Mouse (Mus musculus) layer of hippocampus, postnatal 25 days (tissue): ENCODE data around the gene Hist2h3b. TPM values are rescaled to one million over a fixed set of nuclear protein-coding genes. Genes with fewer than 3 reads are reported as not detected.

Experiments
- DNase-seq, 2 experiments: peaks; one replicate each; pipeline ENCODE4 v3.0.0; 2022; ENCODE audit warnings: mixed read lengths in 2 of 2, low spot score in 1 of 2; ENCODE audit errors: extremely low spot score in 1 of 2
- microRNA-seq, 2 experiments: library from miRNA; unstranded; fragments of <30 nt; microRNA quantifications; one replicate each; pipeline ENCODE4 v1.2.0; 2021
- total RNA-seq, 2 experiments: library from RNA; stranded (reverse); gene quantifications; 2 replicates each; pipeline ENCODE4 v1.2.3; 2021

The Hist2h3b gene
- total RNA-seq, 2 experiments from 2014 or later = 41.9 to 53.6 TPM

GRCm38 (mm10) chr3:96293368-96293767 is 24.9 kb downstream of the Hist2h3b start:
- no peak for DNase-seq

DNA sequence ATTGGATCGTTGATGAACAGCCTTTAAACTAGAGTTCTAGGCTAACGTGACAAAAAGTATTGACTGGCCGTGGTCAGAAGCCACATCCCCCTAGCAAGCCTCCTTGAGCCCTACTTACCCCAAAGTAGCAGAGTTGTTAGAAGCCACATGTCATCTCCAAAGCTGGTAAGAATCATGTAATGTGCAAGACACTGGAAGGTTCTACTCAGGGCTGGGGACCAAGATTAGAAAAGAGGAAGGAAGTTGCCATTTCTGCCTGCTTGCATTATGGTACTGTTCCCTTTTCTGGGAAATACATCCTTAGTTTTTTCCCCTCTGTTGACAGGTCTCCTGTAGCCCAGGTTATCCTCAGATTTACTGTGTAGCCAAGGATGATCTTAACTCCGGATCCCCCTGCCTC is 25.3 kb downstream of the Hist2h3b start, which contains the start of gene Fcgr1:
Fcgr1 (minus strand) TSS at position 183 of the 400 bp plus-strand sequence.
- DNase-seq = no peak

- DNase-seq = no peak
These were observed 29.9 kb downstream of the Hist2h3b start for GRCm38 (mm10) chr3:96298360-96298759.

DNA sequence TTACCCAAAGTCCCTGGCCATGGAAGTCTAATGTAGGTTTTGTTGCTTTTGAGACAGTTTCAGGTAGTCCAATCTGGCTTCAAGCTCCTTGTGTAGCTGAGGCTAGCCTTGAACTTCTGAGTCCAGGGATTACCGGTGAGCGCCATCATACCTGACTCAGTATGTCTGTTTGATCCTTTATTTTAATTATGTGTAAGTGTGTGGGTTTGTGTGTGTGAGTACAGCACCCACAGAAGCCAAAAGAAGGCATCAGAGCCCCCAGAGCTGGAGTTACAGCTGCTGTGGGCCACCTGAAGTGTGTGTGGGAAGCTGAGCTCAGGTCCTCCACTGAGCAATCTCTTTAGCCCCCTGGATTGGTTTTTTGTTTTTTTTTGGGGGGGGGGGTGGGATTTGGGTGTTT is 31.1 kb downstream of the Hist2h3b start:
- DNase-seq = no peak

DNA sequence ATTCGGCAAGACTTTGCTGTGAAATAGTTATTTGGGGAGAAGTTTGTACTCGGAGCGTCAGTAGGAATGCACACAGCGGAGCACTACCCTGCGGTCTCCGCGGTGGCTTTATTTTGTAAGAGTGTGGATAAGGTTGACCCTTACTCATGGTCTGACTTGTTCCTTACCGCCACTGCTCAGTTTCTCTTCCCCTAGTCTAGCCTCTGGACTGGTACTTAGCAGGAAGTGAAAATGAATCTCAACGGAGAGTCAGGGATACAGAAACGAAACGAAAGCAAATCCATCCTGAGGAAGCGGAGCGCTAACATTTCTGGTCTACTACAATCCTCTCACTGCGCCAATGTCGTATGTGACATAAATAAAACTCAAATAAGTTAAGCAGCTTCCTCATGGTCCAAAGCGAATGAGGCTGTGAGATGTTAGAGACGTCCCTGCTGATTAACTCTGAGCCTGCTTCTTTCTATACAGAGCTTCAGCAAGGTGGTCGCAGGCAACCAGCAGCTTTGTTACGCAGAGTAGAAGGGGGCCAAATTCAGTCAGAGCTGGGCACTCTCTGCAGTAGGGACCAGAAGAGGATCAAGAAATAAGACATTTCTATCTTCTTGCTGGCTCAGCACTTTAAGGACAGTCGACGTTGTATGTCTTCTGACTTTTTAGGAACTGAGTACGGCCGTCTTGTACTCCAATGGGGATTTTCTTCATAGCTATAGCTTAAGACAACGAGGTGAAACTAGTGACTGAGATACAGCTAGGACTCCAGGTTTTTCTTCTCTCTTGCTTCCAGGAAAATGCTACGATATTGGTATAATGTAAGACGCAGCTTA is 32.5 kb downstream of the Hist2h3b start:
- no peak for DNase-seq

GRCm38 (mm10) chr3:96302076-96302475 is 33.6 kb downstream of the Hist2h3b start:
- DNase-seq = no peak

- no peak for DNase-seq
These were observed 38.1 kb downstream of the Hist2h3b start for GRCm38 (mm10) chr3:96306506-96306905.

DNA sequence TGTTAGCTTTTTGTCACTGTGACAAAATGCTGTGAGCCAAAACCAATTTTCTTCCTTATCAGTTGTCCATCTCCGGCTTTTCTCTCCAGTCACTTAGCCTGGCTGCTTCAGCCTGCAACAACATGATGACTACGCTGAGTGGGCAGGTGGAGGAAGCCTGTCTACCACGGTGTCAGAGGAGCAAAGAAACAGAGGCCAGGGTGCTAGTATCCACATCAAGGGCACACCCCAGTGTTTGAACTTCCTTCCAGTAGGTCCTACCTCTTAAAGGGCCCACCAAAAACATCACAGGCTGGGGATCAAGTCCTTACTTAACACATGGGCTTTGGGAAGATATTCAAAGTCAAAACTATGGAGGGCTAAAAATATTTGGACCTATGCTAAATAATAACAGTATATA is 41.0 kb downstream of the Hist2h3b start:
- DNase-seq = no peak

GRCm38 (mm10) chr3:96312341-96313098 is 44.1 kb downstream of the Hist2h3b start:
- no peak for DNase-seq

Small RNAs within 50 kb of the gene (microRNA-seq; reads per million reads assigned to microRNA genes)
- gene Gm44492 (0 reads per million in 2 experiments), gene Gm47311 (0 reads per million in 2 experiments), gene Gm47313 (0 reads per million in 2 experiments)

Other genes starting within 250 kb of the Hist2h3b start
- 10 to 100 TPM; 42.2 to 45.0 TPM for gene Vps45, start 210.2 kb upstream of the Hist2h3b start, total RNA-seq
- gene Otud7b, start 164.1 kb upstream of the Hist2h3b start, total RNA-seq = 10 to 100 TPM; 31.9 to 33.6 TPM
- gene Mtmr11, start 106.7 kb upstream of the Hist2h3b start, total RNA-seq = 1 to 10 TPM; 3.8 to 4.4 TPM
- gene Sf3b4, start 96.3 kb upstream of the Hist2h3b start, total RNA-seq = 10 to 100 TPM; 45.8 to 49.4 TPM
- gene Sv2a, start 87.5 kb upstream of the Hist2h3b start, total RNA-seq = 100 to 1,000 TPM; 379 to 381 TPM
- gene Bola1, start 48.9 kb upstream of the Hist2h3b start, total RNA-seq = 10 to 100 TPM; 16.5 to 17.9 TPM
- gene Hist2h2ab, start 48.8 kb upstream of the Hist2h3b start, total RNA-seq = 1 to 10 TPM; 8.5 to 9.2 TPM
- 10 to 100 TPM; 23.0 to 27.5 TPM for gene Hist2h2ac, start 47.8 kb upstream of the Hist2h3b start, total RNA-seq
- gene Hist2h2be, start 47.5 kb upstream of the Hist2h3b start, total RNA-seq = 1 to 10 TPM; 5.6 to 5.9 TPM
- gene Hist2h3c2, start 29.5 kb upstream of the Hist2h3b start, total RNA-seq = 10 to 100 TPM in 1 of 2 experiments, 1 to 10 TPM in 1; 9.9 to 11.0 TPM
- gene Hist2h2aa2, start 28.4 kb upstream of the Hist2h3b start, total RNA-seq = 100 to 1,000 TPM; 225 TPM
- gene Hist2h2aa1, start 23.2 kb upstream of the Hist2h3b start, total RNA-seq = 1 to 10 TPM; 3.0 to 6.9 TPM
- not detected for gene Hist2h3c1, start 22.0 kb upstream of the Hist2h3b start, total RNA-seq
- gene Hist2h4, start 5.3 kb upstream of the Hist2h3b start, total RNA-seq = 10 to 100 TPM; 23.8 to 28.4 TPM
- gene Hist2h2bb, start 1.1 kb downstream of the Hist2h3b start, total RNA-seq = 100 to 1,000 TPM; 110 to 123 TPM
- 1 to 10 TPM; 2.9 to 3.3 TPM for gene Fcgr1, start 25.3 kb downstream of the Hist2h3b start, total RNA-seq
- gene BC107364, start 183.7 kb downstream of the Hist2h3b start, total RNA-seq = not detected